Mouse (Mus musculus) embryonic facial prominence, embryonic 13.5 days (tissue): ENCODE results near the gene Aicda. TPM values are rescaled to one million over a fixed set of nuclear protein-coding genes. Genes with fewer than 3 reads are reported as not detected.

Experiments
- ATAC-seq: fragments of 200-750 bp; cut with Nextera tagmentation; 2 replicates; pipeline ENCODE4 v1.8.0; 2017; ENCODE audit warnings: low read depth; ENCODE audit not compliant: insufficient number of reproducible peaks, insufficient read depth, low FRiP score, low TSS enrichment
- H3K27ac ChIP-seq: fragments of 300-500 bp; sonication (generic); 2 replicates; pipeline ENCODE4 v1.5.1; 2015; ENCODE audit warnings: moderate library complexity, mild to moderate bottlenecking, inconsistent platforms
- H3K27me3 ChIP-seq: fragments of 300-500 bp; sonication (generic); 2 replicates; pipeline ENCODE4 v1.6.1; 2015; ENCODE audit warnings: mild to moderate bottlenecking, inconsistent platforms
- H3K36me3 ChIP-seq: fragments of 300-500 bp; sonication (generic); 2 replicates; pipeline ENCODE4 v1.6.1; 2015; ENCODE audit warnings: mild to moderate bottlenecking, inconsistent platforms
- H3K4me1 ChIP-seq: fragments of 300-500 bp; sonication (generic); 2 replicates; pipeline ENCODE4 v1.6.1; 2015; ENCODE audit warnings: inconsistent platforms
- H3K4me2 ChIP-seq: fragments of 300-500 bp; sonication (generic); 2 replicates; pipeline ENCODE4 v1.6.1; 2015; ENCODE audit warnings: moderate library complexity, mild to moderate bottlenecking, inconsistent platforms
- H3K4me3 ChIP-seq: fragments of 300-500 bp; sonication (generic); 2 replicates; pipeline ENCODE4 v1.5.1; 2015; ENCODE audit warnings: mild to moderate bottlenecking, inconsistent platforms
- H3K9ac ChIP-seq: fragments of 300-500 bp; sonication (generic); 2 replicates; pipeline ENCODE4 v1.6.1; 2015; ENCODE audit warnings: mild to moderate bottlenecking, inconsistent platforms
- H3K9me3 ChIP-seq: fragments of 300-500 bp; sonication (generic); 2 replicates; pipeline ENCODE4 v1.6.1; 2016; ENCODE audit warnings: inconsistent platforms
- WGBS: fragments of 180-500 bp; shearing (Covaris S2); methylation state at CpG from one replicate; pipeline ENCODE4 v1.1.7; 2015; ENCODE audit warnings: mixed read lengths; 5-methylcytosine and 5-hydroxymethylcytosine counted together
- polyA plus RNA-seq: library from polyadenylated mRNA; unstranded; fragments of >200 nt; fragmentation: Nextera tagmentation; extraction: Ambion mirVana; gene quantifications from 2 replicates; pipeline ENCODE4 v1.2.1, GENCODE M21; 2015

The Aicda gene
- polyA plus RNA-seq, 1 experiment from 2014 or later: 0.11 TPM

GRCm38 (mm10) chr6:122579086-122579485, 25.5 kb downstream of the Aicda start:
- H3K36me3 ChIP-seq: no peaks in the 10 kb centered on the region
- H3K27ac ChIP-seq: no peak overlapping the region
- no peak overlapping the region for H3K4me3 ChIP-seq
- no peaks in the 10 kb centered on the region for H3K27me3 ChIP-seq
- 89% methylated on average over 1 of the region's 1 CpGs for WGBS
- no peaks in the 10 kb centered on the region for H3K9me3 ChIP-seq
- no peak for ATAC-seq
- H3K9ac ChIP-seq: no peak overlapping the region
- no peaks in the 10 kb centered on the region for H3K4me1 ChIP-seq
- H3K4me2 ChIP-seq: no peak overlapping the region

GRCm38 (mm10) chr6:122591027-122591758, 37.6 kb downstream of the Aicda start:
- no peak overlapping the region for H3K4me3 ChIP-seq
- ATAC-seq: no peak
- no peaks in the 10 kb centered on the region for H3K4me1 ChIP-seq
- no peaks in the 10 kb centered on the region for H3K36me3 ChIP-seq
- H3K4me2 ChIP-seq: no peak overlapping the region
- 83% methylated on average over 13 of the region's 13 CpGs for WGBS
- no peak overlapping the region for H3K9ac ChIP-seq
- no peaks in the 10 kb centered on the region for H3K27me3 ChIP-seq
- H3K27ac ChIP-seq: no peak overlapping the region
- 0 out of 2 replicates have a peak, but pooled peaks cover 2% of the 10 kb centered on the region for H3K9me3 ChIP-seq

- Histone ChIP-seq H3K27ac (no peak overlapping the region), H3K4me1 (no peaks in the 10 kb centered on the region), H3K4me3 (no peak overlapping the region), H3K4me2 (no peak overlapping the region), H3K9ac (no peak overlapping the region), H3K36me3 (no peaks in the 10 kb centered on the region), H3K27me3 (no peaks in the 10 kb centered on the region), H3K9me3 (no peaks in the 10 kb centered on the region)
- ATAC-seq: no peak
- WGBS: 87% methylated on average over 2 of the region's 2 CpGs
Measured at GRCm38 (mm10) chr6:122592905-122593304, 39.3 kb downstream of the Aicda start.

GRCm38 (mm10) chr6:122595637-122596036, 42.0 kb downstream of the Aicda start:
- H3K4me2 ChIP-seq: no peak overlapping the region
- 22% methylated on average over 7 of the region's 7 CpGs for WGBS
- no peaks in the 10 kb centered on the region for H3K27me3 ChIP-seq
- no peak overlapping the region for H3K9ac ChIP-seq
- no peaks in the 10 kb centered on the region for H3K9me3 ChIP-seq
- H3K27ac ChIP-seq: no peak overlapping the region
- no peaks in the 10 kb centered on the region for H3K4me1 ChIP-seq
- no peak overlapping the region for H3K4me3 ChIP-seq
- no peaks in the 10 kb centered on the region for H3K36me3 ChIP-seq
- ATAC-seq: no peak

- Histone ChIP-seq H3K4me2 (no peak overlapping the region), H3K4me1 (no peaks in the 10 kb centered on the region)
- WGBS: 80% methylated on average over 7 of the region's 7 CpGs
Measured at GRCm38 (mm10) chr6:122596608-122597007, 43.0 kb downstream of the Aicda start.

GRCm38 (mm10) chr6:122598014-122598413, 44.4 kb downstream of the Aicda start:
- H3K36me3 ChIP-seq: no peaks in the 10 kb centered on the region
- WGBS: 89% methylated on average over 4 of the region's 4 CpGs
- ATAC-seq: no peak

More at GRCm38 (mm10) chr6:122596608-122597007, 43.0 kb downstream of the Aicda start:
- H3K9ac ChIP-seq: no peak overlapping the region
- no peak overlapping the region for H3K27ac ChIP-seq
- no peaks in the 10 kb centered on the region for H3K27me3 ChIP-seq
- H3K9me3 ChIP-seq: no peaks in the 10 kb centered on the region
- H3K36me3 ChIP-seq: no peaks in the 10 kb centered on the region
- no peak overlapping the region for H3K4me3 ChIP-seq
- ATAC-seq: no peak

GRCm38 (mm10) chr6:122598436-122598835, 44.8 kb downstream of the Aicda start:
- 79% methylated on average over 6 of the region's 6 CpGs for WGBS
- Histone ChIP-seq H3K9me3 (no peaks in the 10 kb centered on the region), H3K4me1 (no peaks in the 10 kb centered on the region), H3K27me3 (no peaks in the 10 kb centered on the region), H3K9ac (no peak overlapping the region), H3K36me3 (no peaks in the 10 kb centered on the region), H3K27ac (no peak overlapping the region), H3K4me3 (no peak overlapping the region), H3K4me2 (no peak overlapping the region)
- ATAC-seq: no peak

More at GRCm38 (mm10) chr6:122598014-122598413, 44.4 kb downstream of the Aicda start:
- no peak overlapping the region for H3K27ac ChIP-seq
- H3K9ac ChIP-seq: no peak overlapping the region
- no peaks in the 10 kb centered on the region for H3K9me3 ChIP-seq
- no peak overlapping the region for H3K4me2 ChIP-seq
- H3K4me3 ChIP-seq: no peak overlapping the region
- no peaks in the 10 kb centered on the region for H3K27me3 ChIP-seq
- H3K4me1 ChIP-seq: no peaks in the 10 kb centered on the region

- no peaks in the 10 kb centered on the region for H3K27me3 ChIP-seq
- no peak overlapping the region for H3K9ac ChIP-seq
- H3K9me3 ChIP-seq: no peaks in the 10 kb centered on the region
- no peaks in the 10 kb centered on the region for H3K4me1 ChIP-seq
- ATAC-seq: no peak
- H3K4me3 ChIP-seq: no peak overlapping the region
- no peak overlapping the region for H3K4me2 ChIP-seq
- WGBS: 89% methylated on average over 9 of the region's 9 CpGs
- no peak overlapping the region for H3K27ac ChIP-seq
- no peaks in the 10 kb centered on the region for H3K36me3 ChIP-seq
Measured at GRCm38 (mm10) chr6:122599054-122599737, 45.6 kb downstream of the Aicda start.

- Histone ChIP-seq H3K27ac (no peak overlapping the region), H3K4me2 (no peak overlapping the region), H3K4me1 (no peaks in the 10 kb centered on the region), H3K36me3 (no peaks in the 10 kb centered on the region), H3K4me3 (no peak overlapping the region), H3K9me3 (no peaks in the 10 kb centered on the region), H3K27me3 (no peaks in the 10 kb centered on the region), H3K9ac (no peak overlapping the region)
- ATAC-seq: no peak
- WGBS: 82% methylated on average over 7 of the region's 7 CpGs
Measured at GRCm38 (mm10) chr6:122600066-122600646, 46.6 kb downstream of the Aicda start.

GRCm38 (mm10) chr6:122601031-122601430, 47.4 kb downstream of the Aicda start:
- Histone ChIP-seq H3K4me1 (no peaks in the 10 kb centered on the region), H3K27ac (no peak overlapping the region), H3K4me3 (no peak overlapping the region), H3K36me3 (no peaks in the 10 kb centered on the region), H3K27me3 (no peaks in the 10 kb centered on the region), H3K4me2 (no peak overlapping the region), H3K9ac (no peak overlapping the region), H3K9me3 (no peaks in the 10 kb centered on the region)
- 89% methylated on average over 4 of the region's 4 CpGs for WGBS
- ATAC-seq: no peak

- peak overlapping the region; percentile 66 for H3K4me2 ChIP-seq
- H3K4me3 ChIP-seq: peak overlapping the region; percentile 47
- H3K36me3 ChIP-seq: no peaks in the 10 kb centered on the region
- WGBS: 84% methylated on average over 3 of the region's 3 CpGs
- peak overlapping the region; percentile 67; the same call in 1 of the 2 replicates for H3K9ac ChIP-seq
- no peaks in the 10 kb centered on the region for H3K4me1 ChIP-seq
- no peaks in the 10 kb centered on the region for H3K27me3 ChIP-seq
- H3K27ac ChIP-seq: no peak overlapping the region
- no peak for ATAC-seq
- H3K9me3 ChIP-seq: no peaks in the 10 kb centered on the region
Measured at GRCm38 (mm10) chr6:122601615-122602014, 48.0 kb downstream of the Aicda start.
